Comparison of ENCODE assay signal across 19 mouse cellular contexts in genomic region chr7:55734483-55734882, GRCm38 (mm10). TPM values are rescaled to one million over a fixed set of nuclear protein-coding genes. Genes with fewer than 3 reads are reported as not detected.
DNase-seq lines count a peak whose midpoint lies in the region; ATAC-seq and TF ChIP-seq lines count a peak whose summit lies in the region.
"Had no signal": no experiment of that assay in that cellular context is flagged by ENCODE, and none has a peak within 500 bp of the region (broad histone marks: within the 10 kb centered on the region; RNA-seq: fewer than 3 reads in every experiment).

No protein-coding gene starts in this region.

- H3K36me3 ChIP-seq in hindbrain, postnatal 0 days (ENCODE audit: insufficient read depth, low read length), result no peaks in the 10 kb centered on the region
- H3K36me3 ChIP-seq in hindbrain, embryonic 13.5 days, result no peaks in the 10 kb centered on the region
- no peaks in the 10 kb centered on the region for H3K36me3 ChIP-seq in midbrain, embryonic 12.5 days
- H3K36me3 ChIP-seq in midbrain, embryonic 16.5 days (ENCODE audit: control insufficient read depth, insufficient read depth, low read length), result no peaks in the 10 kb centered on the region
- no peaks in the 10 kb centered on the region for H3K36me3 ChIP-seq in MEL (ENCODE audit: control insufficient read depth in 1 of 2, insufficient read depth in 2 of 2, low read length in 2 of 2)
- H3K36me3 ChIP-seq: embryonic facial prominence, embryonic 12.5 days; heart, embryonic 13.5 days; limb, embryonic 10.5 days; liver, embryonic 15.5 days had no signal

- 95% methylated on average over 2 of the region's 2 CpGs for WGBS in hindbrain, postnatal 0 days
- WGBS in hindbrain, embryonic 13.5 days, result 88% methylated on average over 2 of the region's 2 CpGs
- 95% methylated on average over 2 of the region's 2 CpGs for WGBS in midbrain, embryonic 12.5 days
- 96% methylated on average over 2 of the region's 2 CpGs for WGBS in midbrain, embryonic 16.5 days

- no peaks in the 10 kb centered on the region for H3K4me1 ChIP-seq in hindbrain, postnatal 0 days (ENCODE audit: insufficient read depth, low read length)
- H3K4me1 ChIP-seq in hindbrain, embryonic 13.5 days (replicated peaks), result no peaks in the 10 kb centered on the region
- H3K4me1 ChIP-seq in midbrain, embryonic 12.5 days, result no peaks in the 10 kb centered on the region
- H3K4me1 ChIP-seq in midbrain, embryonic 16.5 days (ENCODE audit: control insufficient read depth, insufficient read depth, low read length), result no peaks in the 10 kb centered on the region
- no peaks in the 10 kb centered on the region for H3K4me1 ChIP-seq in MEL (ENCODE audit: control insufficient read depth in 1 of 2, insufficient read depth in 2 of 2, low read length in 2 of 2)
- H3K4me1 ChIP-seq: embryonic facial prominence, embryonic 12.5 days; heart, embryonic 13.5 days; limb, embryonic 10.5 days; liver, embryonic 15.5 days had no signal

- no peak; the same call in none of the 2 replicates for TF ChIP-seq RAD21 in MEL (IDR thresholded peaks at IDR 0.05; ENCODE audit: low read depth, low read length)

- TF ChIP-seq POLR2A in MEL (IDR thresholded peaks at IDR 0.05; ENCODE audit: control insufficient read depth in 1 of 2, insufficient read depth in 1 of 2, low read depth in 1 of 2, low read length in 2 of 2, poor library complexity in 1 of 2), result no peak

- no peak overlapping the region for H3K9ac ChIP-seq in hindbrain, postnatal 0 days (replicated peaks; ENCODE audit: low read length)
- H3K9ac ChIP-seq in hindbrain, embryonic 13.5 days, result no peak overlapping the region
- H3K9ac ChIP-seq in midbrain, embryonic 12.5 days (replicated peaks), result no peak overlapping the region
- no peak overlapping the region for H3K9ac ChIP-seq in midbrain, embryonic 16.5 days (ENCODE audit: low read depth, low read length)
- H3K9ac ChIP-seq in MEL (ENCODE audit: control insufficient read depth, low read depth, low read length, poor library complexity, severe bottlenecking), result no peak overlapping the region
- H3K9ac ChIP-seq: embryonic facial prominence, embryonic 12.5 days; heart, embryonic 13.5 days; liver, embryonic 15.5 days had no signal

- no peak overlapping the region for H3K4me3 ChIP-seq in hindbrain, postnatal 0 days (ENCODE audit: low read length)
- H3K4me3 ChIP-seq in hindbrain, embryonic 13.5 days, result no peak overlapping the region
- H3K4me3 ChIP-seq in midbrain, embryonic 12.5 days, result no peak overlapping the region
- no peak overlapping the region for H3K4me3 ChIP-seq in midbrain, embryonic 16.5 days (ENCODE audit: low read depth, low read length)
- H3K4me3 ChIP-seq in MEL (ENCODE audit: control insufficient read depth in 1 of 2, insufficient read depth in 1 of 2, low read depth in 2 of 2, low read length in 2 of 2), result no peak overlapping the region
- H3K4me3 ChIP-seq: embryonic facial prominence, embryonic 12.5 days; heart, embryonic 13.5 days; limb, embryonic 10.5 days; liver, embryonic 15.5 days had no signal

- H3K9me3 ChIP-seq in hindbrain, postnatal 0 days (ENCODE audit: low read length), result no peaks in the 10 kb centered on the region
- 0 out of 2 replicates have a peak, but pooled peaks cover 3% of the 10 kb centered on the region for H3K9me3 ChIP-seq in hindbrain, embryonic 13.5 days
- H3K9me3 ChIP-seq in midbrain, embryonic 12.5 days, result no peaks in the 10 kb centered on the region
- H3K9me3 ChIP-seq in midbrain, embryonic 16.5 days (replicated peaks; ENCODE audit: control insufficient read depth, low read length, poor library complexity, severe bottlenecking), result no peaks in the 10 kb centered on the region
- H3K9me3 ChIP-seq in MEL (replicated peaks; ENCODE audit: insufficient read depth, low read length), result no peaks in the 10 kb centered on the region
- H3K9me3 ChIP-seq: embryonic facial prominence, embryonic 12.5 days; heart, embryonic 13.5 days; limb, embryonic 10.5 days; liver, embryonic 15.5 days had no signal

- no peaks in the 10 kb centered on the region for H3K79me2 ChIP-seq in MEL (ENCODE audit: control insufficient read depth, insufficient read depth, low read length, poor library complexity)

- H3K27ac ChIP-seq in hindbrain, postnatal 0 days, result no peak overlapping the region
- H3K27ac ChIP-seq in hindbrain, embryonic 13.5 days, result no peak overlapping the region
- no peak overlapping the region for H3K27ac ChIP-seq in midbrain, embryonic 12.5 days (replicated peaks)
- no peak overlapping the region for H3K27ac ChIP-seq in midbrain, embryonic 16.5 days (ENCODE audit: low read length)
- H3K27ac ChIP-seq in MEL (ENCODE audit: control insufficient read depth, low read depth, low read length), result no peak overlapping the region
- H3K27ac ChIP-seq: embryonic facial prominence, embryonic 12.5 days; heart, embryonic 13.5 days; limb, embryonic 10.5 days; liver, embryonic 15.5 days; macrophage had no signal

- no peak for DNase-seq in hindbrain, postnatal 0 days (ENCODE audit: low spot score)
- peak; percentile 11 for DNase-seq in MEL (ENCODE audit: low read depth, low spot score)
- no peak for DNase-seq in spleen, adult 12 weeks (ENCODE audit: low spot score)
- no peak for DNase-seq in right cerebral cortex, postnatal 14 days
- DNase-seq: kidney, postnatal 10 days; layer of hippocampus, adult 9-11 months; thymus, postnatal 36 days had no signal

- no peaks in the 10 kb centered on the region for H3K27me3 ChIP-seq in hindbrain, postnatal 0 days (ENCODE audit: insufficient read depth, low read length)
- H3K27me3 ChIP-seq in hindbrain, embryonic 13.5 days, result no peaks in the 10 kb centered on the region
- no peaks in the 10 kb centered on the region for H3K27me3 ChIP-seq in midbrain, embryonic 12.5 days
- H3K27me3 ChIP-seq in midbrain, embryonic 16.5 days (ENCODE audit: control insufficient read depth, insufficient read depth, low read depth, low read length), result no peaks in the 10 kb centered on the region
- no peaks in the 10 kb centered on the region; a peak in 1 of 4 replicates for H3K27me3 ChIP-seq in MEL (ENCODE audit: control insufficient read depth in 1 of 2, insufficient read depth in 2 of 2, low read length in 2 of 2)
- H3K27me3 ChIP-seq: embryonic facial prominence, embryonic 12.5 days; heart, embryonic 13.5 days; liver, embryonic 15.5 days had no signal

- no peak overlapping the region for H3K4me2 ChIP-seq in hindbrain, postnatal 0 days (ENCODE audit: low read depth, low read length)
- no peak overlapping the region for H3K4me2 ChIP-seq in hindbrain, embryonic 13.5 days
- H3K4me2 ChIP-seq in midbrain, embryonic 12.5 days (replicated peaks), result no peak overlapping the region
- no peak overlapping the region for H3K4me2 ChIP-seq in midbrain, embryonic 16.5 days (ENCODE audit: low read length)
- H3K4me2 ChIP-seq: embryonic facial prominence, embryonic 12.5 days; heart, embryonic 13.5 days; liver, embryonic 15.5 days had no signal

- ATAC-seq in hindbrain, postnatal 0 days, result peak; percentile 16; the same call in 1 of the 2 replicates
- ATAC-seq in hindbrain, embryonic 13.5 days (ENCODE audit: low FRiP score), result no peak
- peak; percentile 8; the same call in 1 of the 2 replicates for ATAC-seq in midbrain, embryonic 12.5 days (ENCODE audit: low FRiP score, low read depth)
- ATAC-seq in midbrain, embryonic 16.5 days, result no peak
- peak; percentile 73 for ATAC-seq in megakaryocyte progenitor cell, adult 5-6 weeks (replicated peaks; ENCODE audit: poor library complexity)
- ATAC-seq: inflammation-experienced regulatory T-cells, adult 6 months had no signal

- peak; percentile 56 for TF ChIP-seq CTCF in hindbrain, postnatal 0 days (IDR thresholded peaks at IDR 0.05; ENCODE audit: low read depth)
- TF ChIP-seq CTCF in MEL (IDR thresholded peaks at IDR 0.05 in 2 of 3, conservative IDR thresholded peaks at IDR 0.05 in 1 of 3; ENCODE audit: control insufficient read depth in 1 of 3, insufficient read depth in 1 of 3, low read depth in 2 of 3, low read length in 3 of 3, poor library complexity in 1 of 3, severe bottlenecking in 1 of 3), result peak in 2 of 3 experiments; percentile 19 to 49; a peak in 3 of 6 replicates

- no peak for TF ChIP-seq EP300 in MEL (IDR thresholded peaks at IDR 0.05; ENCODE audit: low read depth in 1 of 2, low read length in 2 of 2)

TF ChIP-seq in MEL, 35 proteins besides CTCF, POLR2A, EP300 and RAD21:
- TF ChIP-seq CHD2 (IDR thresholded peaks at IDR 0.05; ENCODE audit: low read length) (no peak), NELFE (IDR thresholded peaks at IDR 0.05; ENCODE audit: low read depth, low read length) (no peak), SMC3 (IDR thresholded peaks at IDR 0.05; ENCODE audit: low read depth, low read length) (peak; percentile 11; the same call in 1 of the 2 replicates)

RNA-seq across cellular contexts. Expression of gene Siglech, which starts 33.5 kb away (rescaled TPM):
- total RNA-seq in hindbrain, postnatal 0 days (2014; rRNA removed), result 3.5 and 8.4 TPM in 2 replicates
- polyA plus RNA-seq in hindbrain, postnatal 0 days (2015; fragmentation: Nextera tagmentation; extraction: Ambion mirVana), result 6.1 and 7.2 TPM in 2 replicates
- 2.6 and 3.2 TPM in 2 replicates for polyA plus RNA-seq in hindbrain, embryonic 13.5 days (2015; fragmentation: Nextera tagmentation; extraction: Ambion mirVana)
- 1.1 and 1.2 TPM in 2 replicates for polyA plus RNA-seq in midbrain, embryonic 12.5 days (2016; fragmentation: Nextera tagmentation; extraction: Ambion mirVana)
- polyA plus RNA-seq in midbrain, embryonic 16.5 days (2015; fragmentation: Nextera tagmentation; extraction: Ambion mirVana), result 1.8 and 2.0 TPM in 2 replicates
- not detected in 2 replicates for total RNA-seq in MEL (2012; rRNA removed)
- polyA plus RNA-seq in MEL (2012; ENCODE audit: insufficient read depth in 1 of 2, insufficient read length in 2 of 2, low read depth in 1 of 2, low replicate concordance in 2 of 2, missing spikeins in 1 of 2), result not detected
- 0.10 TPM in 1 of 2 replicates, not detected in the other for total RNA-seq in megakaryocyte progenitor cell, adult 5-6 weeks (2015)
- total RNA-seq in megakaryocyte progenitor cell, adult 5-6 weeks (2017), result 0.46 TPM in 1 of 2 replicates, not detected in the other
- total RNA-seq: gastrocnemius, postnatal 4 days; hematopoietic stem cell, adult 5-6 weeks had no signal

RNA-seq across cellular contexts. Expression of gene Tubgcp5, which starts 59.5 kb away (rescaled TPM):
- 15.9 and 25.9 TPM in 2 replicates for total RNA-seq in hindbrain, postnatal 0 days (2014; rRNA removed)
- 22.3 and 23.4 TPM in 2 replicates for polyA plus RNA-seq in hindbrain, postnatal 0 days (2015; fragmentation: Nextera tagmentation; extraction: Ambion mirVana)
- 37.1 and 42.0 TPM in 2 replicates for polyA plus RNA-seq in hindbrain, embryonic 13.5 days (2015; fragmentation: Nextera tagmentation; extraction: Ambion mirVana)
- 45.0 and 45.8 TPM in 2 replicates for polyA plus RNA-seq in midbrain, embryonic 12.5 days (2016; fragmentation: Nextera tagmentation; extraction: Ambion mirVana)
- 39.7 and 42.9 TPM in 2 replicates for polyA plus RNA-seq in midbrain, embryonic 16.5 days (2015; fragmentation: Nextera tagmentation; extraction: Ambion mirVana)
- 14.5 and 14.9 TPM in 2 replicates for total RNA-seq in MEL (2012; rRNA removed)
- polyA plus RNA-seq in MEL (2012; ENCODE audit: insufficient read depth in 1 of 2, insufficient read length in 2 of 2, low read depth in 1 of 2, low replicate concordance in 2 of 2, missing spikeins in 1 of 2), result 10 to 100 TPM in 1 of 2 experiments, not detected in 1; 13.7 TPM
- 34.5 and 43.3 TPM in 2 replicates for total RNA-seq in megakaryocyte progenitor cell, adult 5-6 weeks (2015)
- 23.2 and 60.3 TPM in 2 replicates for total RNA-seq in megakaryocyte progenitor cell, adult 5-6 weeks (2017)

Comparison
In these comparisons a context has a peak if more than half of its experiments do, and no peak if none do; other contexts are left out.
1. ATAC-seq: peak in hindbrain, postnatal 0 days (single experiment), midbrain, embryonic 12.5 days (single experiment) and megakaryocyte progenitor cell, adult 5-6 weeks (single experiment); none in hindbrain, embryonic 13.5 days (single experiment) and midbrain, embryonic 16.5 days (single experiment).